Mouse (Mus musculus) thymus, postnatal 36 days (tissue): ENCODE measurements at regions not wholly inside any gene's neighbourhood (a gene's known extent, or its start where the extent isn't known, plus 50 kb on each side); places are given as distances from the start of the nearest gene placed in this dataset.

Source experiments
- DNase-seq, 2 experiments: peaks; one replicate each; pipeline ENCODE4 v3.0.0; 2022; ENCODE audit warnings: mixed read lengths in 2 of 2

GRCm38 (mm10) chr17:75894934-75895333, 343.2 kb upstream of the Fam98a start:
- no peak for DNase-seq

GRCm38 (mm10) chr17:75893559-75893958, 341.8 kb upstream of the Fam98a start:
- no peak for DNase-seq

- DNase-seq: no peak
These were observed 340.4 kb upstream of the Fam98a start for GRCm38 (mm10) chr17:75892156-75892555.

GRCm38 (mm10) chr17:75891564-75891963, 339.8 kb upstream of the Fam98a start:
- DNase-seq: no peak

GRCm38 (mm10) chr17:75877848-75878247, 326.1 kb upstream of the Fam98a start:
- no peak for DNase-seq

GRCm38 (mm10) chr17:75876895-75877294, 325.1 kb upstream of the Fam98a start:
- no peak for DNase-seq

- DNase-seq: no peak
These were observed 322.8 kb upstream of the Fam98a start for GRCm38 (mm10) chr17:75874535-75874934.

GRCm38 (mm10) chr17:75870492-75870891, 318.7 kb upstream of the Fam98a start:
- no peak for DNase-seq

- no peak for DNase-seq
These were observed 305.3 kb upstream of the Fam98a start for GRCm38 (mm10) chr17:75857015-75857414.

- no peak for DNase-seq
These were observed 264.4 kb upstream of the Fam98a start for GRCm38 (mm10) chr17:75815997-75816626.

GRCm38 (mm10) chr17:75812163-75812562, 260.4 kb upstream of the Fam98a start:
- no peak for DNase-seq

- DNase-seq: no peak
These were observed 257.0 kb upstream of the Fam98a start for GRCm38 (mm10) chr17:75808524-75809326.

GRCm38 (mm10) chr17:75808025-75808424, 256.3 kb upstream of the Fam98a start:
- DNase-seq: no peak

- no peak for DNase-seq
These were observed 252.6 kb upstream of the Fam98a start for GRCm38 (mm10) chr17:75804358-75804757.

- no peak for DNase-seq
These were observed 244.6 kb upstream of the Fam98a start for GRCm38 (mm10) chr17:75796380-75796779.

- no peak for DNase-seq
These were observed 244.0 kb upstream of the Fam98a start for GRCm38 (mm10) chr17:75795772-75796171.

- no peak for DNase-seq
These were observed 228.0 kb upstream of the Fam98a start for GRCm38 (mm10) chr17:75779770-75780169.

- DNase-seq: no peak
These were observed 224.9 kb upstream of the Fam98a start for GRCm38 (mm10) chr17:75776611-75777010.

- DNase-seq: no peak
These were observed 223.8 kb upstream of the Fam98a start for GRCm38 (mm10) chr17:75775518-75775917.

GRCm38 (mm10) chr17:75772861-75773260, 221.1 kb upstream of the Fam98a start:
- no peak for DNase-seq

- DNase-seq: no peak
These were observed 216.9 kb upstream of the Fam98a start for GRCm38 (mm10) chr17:75768654-75769053.

GRCm38 (mm10) chr17:75763391-75763790, 211.6 kb upstream of the Fam98a start:
- DNase-seq: no peak

- no peak for DNase-seq
These were observed 204.7 kb upstream of the Fam98a start for GRCm38 (mm10) chr17:75756487-75756886.

GRCm38 (mm10) chr17:75716458-75716857, 164.7 kb upstream of the Fam98a start:
- DNase-seq: no peak
